In genomic region chr1:144013913-144014312, GRCm38 (mm10) we compare ENCODE assay signal across 20 mouse cellular contexts. TPM values are rescaled to one million over a fixed set of nuclear protein-coding genes. Genes with fewer than 3 reads are reported as not detected.
DNase-seq lines count a peak whose midpoint lies in the region; ATAC-seq and TF ChIP-seq lines count a peak whose summit lies in the region.
"Had no signal": no experiment of that assay in that cellular context is flagged by ENCODE, and none has a peak within 500 bp of the region (broad histone marks: within the 10 kb centered on the region; RNA-seq: fewer than 3 reads in every experiment).

No protein-coding gene starts in this region.

- H3K79me2 ChIP-seq in MEL (ENCODE audit: control insufficient read depth, insufficient read depth, low read length, poor library complexity): no peaks in the 10 kb centered on the region

- no peak for TF ChIP-seq POLR2A in MEL (IDR thresholded peaks at IDR 0.05; ENCODE audit: control insufficient read depth in 1 of 2, insufficient read depth in 1 of 2, low read depth in 1 of 2, low read length in 2 of 2, poor library complexity in 1 of 2)

- H3K27ac ChIP-seq in midbrain, embryonic 11.5 days (ENCODE audit: low read depth, low read length): no peak overlapping the region
- H3K27ac ChIP-seq in midbrain, embryonic 13.5 days: no peak overlapping the region
- H3K27ac ChIP-seq in MEL (ENCODE audit: control insufficient read depth, low read depth, low read length): peak overlapping the region; percentile 65

- no peak for TF ChIP-seq CTCF in MEL (IDR thresholded peaks at IDR 0.05 in 2 of 3, conservative IDR thresholded peaks at IDR 0.05 in 1 of 3; ENCODE audit: control insufficient read depth in 1 of 3, insufficient read depth in 1 of 3, low read depth in 2 of 3, low read length in 3 of 3, poor library complexity in 1 of 3, severe bottlenecking in 1 of 3)

- peak; percentile 69 to 78 for TF ChIP-seq EP300 in MEL (IDR thresholded peaks at IDR 0.05; ENCODE audit: low read depth in 1 of 2, low read length in 2 of 2)

- no peaks in the 10 kb centered on the region for H3K36me3 ChIP-seq in midbrain, embryonic 11.5 days (ENCODE audit: control insufficient read depth, insufficient read depth, low read length)
- no peaks in the 10 kb centered on the region for H3K36me3 ChIP-seq in midbrain, embryonic 13.5 days
- peaks cover 0 to 20% of the 10 kb centered on the region in 2 experiments; a peak in 2 of 4 replicates for H3K36me3 ChIP-seq in MEL (ENCODE audit: control insufficient read depth in 1 of 2, insufficient read depth in 2 of 2, low read length in 2 of 2)
- H3K36me3 ChIP-seq: G1E had no signal

- ATAC-seq in midbrain, embryonic 11.5 days (ENCODE audit: low FRiP score): no peak
- no peak for ATAC-seq in midbrain, embryonic 13.5 days
- ATAC-seq: activated CD4-positive, CD25-positive, alpha-beta regulatory T cell, adult 4 months; CD4-positive, CD25-positive, alpha-beta regulatory T cell, adult 4 months; Patski had no signal

- TF ChIP-seq RAD21 in MEL (IDR thresholded peaks at IDR 0.05; ENCODE audit: low read depth, low read length): no peak

- H3K9ac ChIP-seq in midbrain, embryonic 11.5 days (ENCODE audit: low read length): no peak overlapping the region
- H3K9ac ChIP-seq in midbrain, embryonic 13.5 days (replicated peaks): no peak overlapping the region
- no peak overlapping the region for H3K9ac ChIP-seq in MEL (ENCODE audit: control insufficient read depth, low read depth, low read length, poor library complexity, severe bottlenecking)

- no peak overlapping the region for H3K4me2 ChIP-seq in midbrain, embryonic 11.5 days
- H3K4me2 ChIP-seq in midbrain, embryonic 13.5 days (replicated peaks): no peak overlapping the region

- intact Hi-C loops in heart, postnatal 36 days (cut with DNase I): no loop called here

- no peaks in the 10 kb centered on the region for H3K9me3 ChIP-seq in midbrain, embryonic 11.5 days (ENCODE audit: control insufficient read depth, low read length)
- no peaks in the 10 kb centered on the region for H3K9me3 ChIP-seq in midbrain, embryonic 13.5 days
- H3K9me3 ChIP-seq in MEL (replicated peaks; ENCODE audit: insufficient read depth, low read length): no peaks in the 10 kb centered on the region
- H3K9me3 ChIP-seq: G1E had no signal

- H3K4me1 ChIP-seq in midbrain, embryonic 11.5 days (ENCODE audit: control insufficient read depth, insufficient read depth, low read length): no peaks in the 10 kb centered on the region
- no peaks in the 10 kb centered on the region for H3K4me1 ChIP-seq in midbrain, embryonic 13.5 days (replicated peaks)
- peaks cover 7 to 16% of the 10 kb centered on the region in 2 experiments for H3K4me1 ChIP-seq in MEL (ENCODE audit: control insufficient read depth in 1 of 2, insufficient read depth in 2 of 2, low read length in 2 of 2)

- no peak overlapping the region for H3K4me3 ChIP-seq in midbrain, embryonic 11.5 days (ENCODE audit: low read depth, low read length)
- no peak overlapping the region for H3K4me3 ChIP-seq in midbrain, embryonic 13.5 days (replicated peaks)
- H3K4me3 ChIP-seq in MEL (ENCODE audit: control insufficient read depth in 1 of 2, insufficient read depth in 1 of 2, low read depth in 2 of 2, low read length in 2 of 2): no peak overlapping the region

- DNase-seq in midbrain, embryonic 11.5 days (ENCODE audit: low spot score, missing footprints): peak; percentile 49
- peak; percentile 69 for DNase-seq in MEL (ENCODE audit: low read depth, low spot score)
- DNase-seq in heart, postnatal 36 days: no peak
- DNase-seq: adrenal gland, adult 2 months; adrenal gland, adult 8-10 months; adrenal gland, postnatal 10 days; adrenal gland, postnatal 14 days; adrenal gland, postnatal 25 days; adrenal gland, postnatal 36 days; B cell, adult 2 months; cerebellum, adult 11 months; cerebellum, adult 11-12 months; cerebellum, adult 18-20 months; cerebellum, adult 2 months had no signal

- no peaks in the 10 kb centered on the region for H3K27me3 ChIP-seq in midbrain, embryonic 11.5 days (ENCODE audit: control insufficient read depth, insufficient read depth, low read length)
- H3K27me3 ChIP-seq in midbrain, embryonic 13.5 days: no peaks in the 10 kb centered on the region
- no peaks in the 10 kb centered on the region for H3K27me3 ChIP-seq in MEL (ENCODE audit: control insufficient read depth in 1 of 2, insufficient read depth in 2 of 2, low read length in 2 of 2)
- H3K27me3 ChIP-seq: CH12.LX had no signal

TF ChIP-seq in MEL, 35 proteins besides CTCF, POLR2A, EP300 and RAD21:
- TF ChIP-seq GABPA (IDR thresholded peaks at IDR 0.05; ENCODE audit: low read depth, low read length) (no peak), JUND (IDR thresholded peaks at IDR 0.05; ENCODE audit: low read depth, low read length) (no peak), MAFK (IDR thresholded peaks at IDR 0.05; ENCODE audit: borderline replicate concordance, low read depth, low read length) (no peak), SMC3 (IDR thresholded peaks at IDR 0.05; ENCODE audit: low read depth, low read length) (no peak), MEF2A (IDR thresholded peaks at IDR 0.05; ENCODE audit: extremely low read depth, insufficient replicate concordance, low read depth, low read length, poor library complexity, severe bottlenecking) (no peak), ZC3H11A (IDR thresholded peaks at IDR 0.05; ENCODE audit: low read depth, low read length) (no peak), BHLHE40 (IDR thresholded peaks at IDR 0.05; ENCODE audit: borderline replicate concordance, low read depth, low read length) (no peak), RCOR1 (IDR thresholded peaks at IDR 0.05; ENCODE audit: low read depth, low read length) (peak; percentile 48; the same call in 1 of the 2 replicates), ETS1 (IDR thresholded peaks at IDR 0.05; ENCODE audit: low read depth, low read length) (peak; percentile 60; the same call in 1 of the 2 replicates), ZMIZ1 (IDR thresholded peaks at IDR 0.05; ENCODE audit: low read depth, low read length) (no peak), ELF1 (IDR thresholded peaks at IDR 0.05; ENCODE audit: low read depth, low read length) (no peak), KAT2A (conservative IDR thresholded peaks at IDR 0.05; ENCODE audit: low read depth, low read length) (no peak), CHD2 (IDR thresholded peaks at IDR 0.05; ENCODE audit: low read length) (no peak), POLR2AphosphoS2 (IDR thresholded peaks at IDR 0.05; ENCODE audit: low read length) (no peak), GATA1 (IDR thresholded peaks at IDR 0.05; ENCODE audit: low read depth, low read length) (peak; percentile 72), HCFC1 (IDR thresholded peaks at IDR 0.05; ENCODE audit: low read depth, low read length) (0 out of 2 replicates have a peak, but pooled peaks have one; percentile 12), UBTF (IDR thresholded peaks at IDR 0.05; ENCODE audit: borderline replicate concordance, insufficient read depth, low read depth, low read length) (no peak), MAX (IDR thresholded peaks at IDR 0.05; ENCODE audit: low read length) (no peak), TBP (IDR thresholded peaks at IDR 0.05; ENCODE audit: low read depth, low read length) (no peak), SIN3A (IDR thresholded peaks at IDR 0.05; ENCODE audit: low read length) (no peak), POLR2AphosphoS5 (IDR thresholded peaks at IDR 0.05; ENCODE audit: borderline replicate concordance, low read depth, low read length) (no peak), ZNF384 (IDR thresholded peaks at IDR 0.05; ENCODE audit: low read depth, low read length) (peak; percentile 20; the same call in 1 of the 2 replicates), USF2 (IDR thresholded peaks at IDR 0.05; ENCODE audit: borderline replicate concordance in 1 of 2, insufficient read depth in 1 of 2, low read depth in 1 of 2, low read length in 2 of 2) (no peak), CHD1 (IDR thresholded peaks at IDR 0.05; ENCODE audit: low read depth, low read length) (no peak), MXI1 (IDR thresholded peaks at IDR 0.05; ENCODE audit: low read depth, low read length) (no peak), TAL1 (IDR thresholded peaks at IDR 0.05; ENCODE audit: low read length) (0 out of 2 replicates have a peak, but pooled peaks have one; percentile 12), MYC (IDR thresholded peaks at IDR 0.05; ENCODE audit: low read depth, low read length) (no peak), ZKSCAN1 (IDR thresholded peaks at IDR 0.05; ENCODE audit: low read depth, low read length) (no peak), USF1 (IDR thresholded peaks at IDR 0.05; ENCODE audit: low read depth, low read length) (no peak), NRF1 (IDR thresholded peaks at IDR 0.05; ENCODE audit: insufficient read depth, low read depth, low read length, poor library complexity, severe bottlenecking) (no peak), E2F4 (IDR thresholded peaks at IDR 0.05; ENCODE audit: borderline replicate concordance, low read depth, low read length) (no peak), TCF12 (IDR thresholded peaks at IDR 0.05; ENCODE audit: low read depth, low read length) (peak; percentile 60), MYB (IDR thresholded peaks at IDR 0.05; ENCODE audit: low read depth, low read length) (no peak), MAZ (IDR thresholded peaks at IDR 0.05; ENCODE audit: low read depth, low read length) (no peak), NELFE (IDR thresholded peaks at IDR 0.05; ENCODE audit: low read depth, low read length) (no peak)

RNA-seq across cellular contexts. Expression of gene Rgs2, which starts 10.0 kb away (rescaled TPM):
- polyA plus RNA-seq in midbrain, embryonic 11.5 days (2014; fragmentation: Nextera tagmentation; extraction: Ambion mirVana): 83.6 and 90.7 TPM in 2 replicates
- 170 and 177 TPM in 2 replicates for polyA plus RNA-seq in midbrain, embryonic 13.5 days (2015; fragmentation: Nextera tagmentation; extraction: Ambion mirVana)
- total RNA-seq in MEL (2012; rRNA removed): 1.2 and 1.3 TPM in 2 replicates
- 1 to 10 TPM in 1 of 2 experiments, not detected in 1; 2.9 TPM for polyA plus RNA-seq in MEL (2012; ENCODE audit: insufficient read depth in 1 of 2, insufficient read length in 2 of 2, low read depth in 1 of 2, low replicate concordance in 2 of 2, missing spikeins in 1 of 2)
- 10 to 100 TPM; 26.8 to 81.7 TPM for total RNA-seq in heart, postnatal 36 days (2021)

Comparison
In these comparisons a context has a peak if more than half of its experiments do, and no peak if none do; other contexts are left out.
1. DNase-seq: peak in midbrain, embryonic 11.5 days (single experiment) and MEL (single experiment); none in heart, postnatal 36 days (0 of 2).
2. RNA of gene Rgs2, which starts 10.0 kb away (polyA plus RNA-seq): 170 to 177 TPM in midbrain, embryonic 13.5 days and 83.6 to 90.7 TPM in midbrain, embryonic 11.5 days; 2.9 TPM in MEL; every median in the first group is over 10 times any median in the second.